Mouse (Mus musculus): ENCODE data around the gene Nsmf. TPM values are rescaled to one million over a fixed set of nuclear protein-coding genes. Genes with fewer than 3 reads are reported as not detected.
A peak's percentile ranks its signal among the peaks of the same experiment; 100 is the strongest.

Gene Nsmf
- total RNA-seq (2017): 7.6 to 28.3 TPM (median 20.0 TPM) in 3 replicates

DNA sequence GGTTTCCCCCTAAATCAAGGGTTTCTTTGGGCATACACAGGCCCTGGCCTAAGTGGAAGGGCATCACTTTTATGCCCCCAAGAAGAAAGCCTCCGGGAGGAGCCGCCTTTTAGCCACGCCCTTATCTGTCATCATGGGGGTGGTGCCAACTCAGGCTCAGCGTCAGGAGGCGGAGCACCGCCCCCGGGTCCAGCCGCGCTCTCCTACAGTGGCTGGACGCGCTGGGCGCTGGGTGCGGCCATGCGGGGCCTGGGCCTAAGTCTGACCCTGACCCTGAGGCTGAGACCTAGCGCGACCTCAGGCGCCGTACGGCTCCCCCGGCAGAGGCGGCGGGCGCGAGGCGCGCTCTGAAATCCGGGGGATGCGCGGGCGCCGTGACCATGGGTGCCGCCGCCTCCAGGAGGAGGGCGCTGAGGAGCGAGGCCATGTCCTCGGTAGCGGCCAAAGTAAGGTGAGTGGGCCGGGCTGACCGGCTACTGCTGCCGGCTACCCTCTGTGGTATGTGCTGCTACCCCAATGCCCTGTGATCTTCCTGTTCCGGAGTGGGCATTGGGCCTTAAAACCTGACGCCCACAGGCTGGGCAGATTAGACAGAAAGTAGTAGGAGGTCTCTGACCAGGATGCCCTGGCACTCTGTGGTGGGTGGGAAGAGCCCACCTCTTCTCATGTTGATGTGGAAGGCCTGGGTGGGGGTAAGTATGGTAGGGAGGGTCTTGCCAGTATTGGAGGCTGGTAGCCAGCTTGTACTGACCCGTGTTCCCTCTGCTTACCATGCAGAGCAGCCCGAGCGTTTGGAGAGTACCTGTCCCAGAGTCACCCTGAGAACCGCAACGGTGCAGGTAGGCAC lies at the start of gene Nsmf:
Gene Nsmf, plus strand, starts transcription at position 135 of the 847 bp plus-strand sequence.
- ATAC-seq (replicated peaks; ENCODE audit: insufficient number of reproducible peaks, low FRiP score, low TSS enrichment, poor library complexity, severe bottlenecking): peak; percentile 66

GRCm38 (mm10) chr2:25006767-25007166 lies 47.4 kb upstream of the Nsmf start:
- ATAC-seq (replicated peaks; ENCODE audit: insufficient number of reproducible peaks, low FRiP score, low TSS enrichment, poor library complexity, severe bottlenecking): no peak

GRCm38 (mm10) chr2:25008250-25008649 lies 45.9 kb upstream of the Nsmf start:
- ATAC-seq (replicated peaks; ENCODE audit: insufficient number of reproducible peaks, low FRiP score, low TSS enrichment, poor library complexity, severe bottlenecking): no peak

DNA sequence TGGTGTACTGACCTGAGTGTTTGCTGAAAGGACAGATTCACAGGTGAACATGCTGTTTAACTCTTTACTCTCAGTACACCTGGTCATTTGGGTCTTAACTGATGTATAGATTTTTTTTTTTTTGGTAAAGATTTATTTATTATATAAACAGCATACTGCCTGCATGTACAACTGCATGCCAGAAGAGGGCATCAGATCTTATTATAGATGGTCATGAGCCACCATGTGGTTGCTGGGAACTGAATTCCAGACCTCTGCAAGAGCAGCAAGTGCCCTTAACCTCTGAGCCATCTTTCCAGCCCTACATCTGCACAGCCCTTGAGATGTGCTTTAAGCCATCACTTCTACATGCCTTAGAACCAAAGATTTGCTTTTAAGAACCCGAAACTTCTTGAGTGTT lies 31.5 kb upstream of the Nsmf start:
- ATAC-seq (replicated peaks; ENCODE audit: insufficient number of reproducible peaks, low FRiP score, low TSS enrichment, poor library complexity, severe bottlenecking): no peak

GRCm38 (mm10) chr2:25025109-25025508 lies 29.0 kb upstream of the Nsmf start:
- no peak for ATAC-seq (replicated peaks; ENCODE audit: insufficient number of reproducible peaks, low FRiP score, low TSS enrichment, poor library complexity, severe bottlenecking)

DNA sequence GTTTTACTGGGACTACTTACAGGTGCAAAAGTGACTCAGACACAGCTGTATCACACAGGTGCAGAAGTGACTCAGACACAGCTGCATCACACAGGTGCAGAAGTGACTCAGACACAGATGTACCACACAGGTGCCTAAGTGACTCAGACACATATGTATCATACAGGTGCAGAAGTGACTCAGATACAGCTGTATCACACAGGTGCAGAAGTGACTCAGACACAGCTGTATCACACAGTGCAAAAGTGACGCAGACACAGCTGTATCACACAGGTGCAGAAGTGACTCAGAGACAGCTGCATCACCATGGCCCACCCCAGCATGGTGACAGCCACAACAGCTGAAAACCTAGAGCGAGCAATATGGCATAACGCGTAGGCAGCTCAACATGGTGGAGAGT lies 19.2 kb upstream of the Nsmf start:
- no peak for ATAC-seq (replicated peaks; ENCODE audit: insufficient number of reproducible peaks, low FRiP score, low TSS enrichment, poor library complexity, severe bottlenecking)

DNA sequence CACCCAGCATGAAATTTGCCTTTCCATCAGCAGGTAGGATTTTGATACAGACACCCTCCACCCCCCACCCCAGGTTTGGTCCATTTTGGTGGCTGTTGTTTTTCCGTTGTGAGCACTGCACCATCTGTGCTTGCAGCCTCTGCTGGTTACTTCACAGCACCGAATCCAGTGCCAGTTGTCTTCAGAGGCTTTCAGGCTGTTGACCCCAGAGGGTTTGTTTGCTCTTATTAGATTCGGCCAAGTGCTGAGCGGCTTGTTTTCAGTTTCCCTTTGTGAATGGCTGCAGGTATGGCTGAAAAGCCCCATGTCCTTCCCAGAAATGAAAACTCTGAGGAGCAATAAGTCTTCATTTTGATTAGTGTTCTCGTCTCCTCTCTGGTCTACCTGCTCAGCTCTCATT lies 14.1 kb upstream of the Nsmf start:
- no peak for ATAC-seq (replicated peaks; ENCODE audit: insufficient number of reproducible peaks, low FRiP score, low TSS enrichment, poor library complexity, severe bottlenecking)

- ATAC-seq (replicated peaks; ENCODE audit: insufficient number of reproducible peaks, low FRiP score, low TSS enrichment, poor library complexity, severe bottlenecking): no peak
These were observed 3.2 kb upstream of the Nsmf start for GRCm38 (mm10) chr2:25050921-25051320.

DNA sequence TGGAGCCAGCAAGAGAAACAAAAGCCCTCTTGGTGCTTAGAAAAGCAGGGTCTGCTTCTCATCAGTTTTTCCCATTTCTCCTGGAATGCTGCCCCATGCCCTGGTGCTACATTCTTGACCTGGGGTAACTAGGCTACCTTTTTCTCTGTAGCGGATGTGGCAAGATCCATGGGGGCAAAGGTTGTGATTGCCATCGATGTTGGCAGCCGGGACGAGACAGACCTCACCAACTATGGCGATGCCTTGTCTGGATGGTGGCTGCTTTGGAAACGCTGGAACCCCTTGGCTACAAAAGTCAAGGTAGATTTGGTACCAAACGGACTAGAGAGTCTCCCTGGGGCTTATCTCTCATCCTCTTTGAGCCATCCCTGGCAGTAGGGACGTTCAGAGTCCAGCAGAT lies 2.7 kb upstream of the Nsmf start:
- ATAC-seq (replicated peaks; ENCODE audit: insufficient number of reproducible peaks, low FRiP score, low TSS enrichment, poor library complexity, severe bottlenecking): no peak

- no peak for ATAC-seq (replicated peaks; ENCODE audit: insufficient number of reproducible peaks, low FRiP score, low TSS enrichment, poor library complexity, severe bottlenecking)
These were observed 1.1 kb upstream of the Nsmf start for GRCm38 (mm10) chr2:25053101-25053500.

- ATAC-seq (replicated peaks; ENCODE audit: insufficient number of reproducible peaks, low FRiP score, low TSS enrichment, poor library complexity, severe bottlenecking): no peak
These were observed 882 bp downstream of the Nsmf start for GRCm38 (mm10) chr2:25055068-25055405.

GRCm38 (mm10) chr2:25055409-25056155 lies 1.4 kb downstream of the Nsmf start:
- ATAC-seq (replicated peaks; ENCODE audit: insufficient number of reproducible peaks, low FRiP score, low TSS enrichment, poor library complexity, severe bottlenecking): no peak

DNA sequence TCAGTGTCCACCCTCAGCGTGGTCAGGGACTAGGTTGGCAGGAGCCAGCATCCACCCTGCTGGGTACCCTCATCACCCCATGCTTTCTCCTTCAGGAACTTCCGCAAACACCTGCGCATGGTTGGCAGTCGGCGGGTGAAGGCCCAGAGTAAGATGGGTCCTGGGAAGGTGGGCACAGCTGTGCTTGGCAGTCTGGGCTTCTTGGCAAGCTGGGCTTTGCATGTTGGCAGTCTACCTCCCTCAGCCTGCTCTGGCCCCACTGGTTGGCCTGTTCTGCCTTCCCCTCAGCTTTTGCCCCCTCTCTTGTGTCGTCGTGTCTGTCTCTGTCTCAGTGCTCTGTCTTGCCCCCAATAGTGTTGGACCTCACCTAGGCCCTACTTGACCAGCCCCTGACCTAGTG lies 4.8 kb downstream of the Nsmf start:
- ATAC-seq (replicated peaks; ENCODE audit: insufficient number of reproducible peaks, low FRiP score, low TSS enrichment, poor library complexity, severe bottlenecking): no peak

- ATAC-seq (replicated peaks; ENCODE audit: insufficient number of reproducible peaks, low FRiP score, low TSS enrichment, poor library complexity, severe bottlenecking): no peak
These were observed 9.4 kb downstream of the Nsmf start for GRCm38 (mm10) chr2:25063523-25063922.

- no peak for ATAC-seq (replicated peaks; ENCODE audit: insufficient number of reproducible peaks, low FRiP score, low TSS enrichment, poor library complexity, severe bottlenecking)
These were observed 10.1 kb downstream of the Nsmf start for GRCm38 (mm10) chr2:25064285-25064684.

GRCm38 (mm10) chr2:25065537-25065936 lies 11.4 kb downstream of the Nsmf start:
- ATAC-seq (replicated peaks; ENCODE audit: insufficient number of reproducible peaks, low FRiP score, low TSS enrichment, poor library complexity, severe bottlenecking): no peak

DNA sequence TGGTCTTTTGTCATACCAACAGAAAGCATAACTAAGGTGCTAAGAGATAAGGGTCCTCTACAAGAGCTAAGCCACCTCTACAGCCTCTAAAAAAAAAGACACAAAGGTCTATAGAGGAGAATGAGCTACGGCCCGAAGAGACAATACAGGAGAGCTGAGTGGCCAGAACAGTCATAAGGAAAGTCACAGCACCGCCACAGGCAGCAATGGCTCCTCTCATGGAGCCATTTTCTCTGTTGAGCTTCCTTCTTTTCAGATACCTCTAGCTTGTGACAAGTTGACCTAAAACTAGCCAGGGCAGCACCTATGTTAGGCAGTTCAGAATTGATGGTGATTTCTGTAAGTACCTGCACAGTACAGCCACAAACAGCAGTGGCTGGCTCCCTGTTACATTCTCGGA lies 12.4 kb downstream of the Nsmf start:
- no peak for ATAC-seq (replicated peaks; ENCODE audit: insufficient number of reproducible peaks, low FRiP score, low TSS enrichment, poor library complexity, severe bottlenecking)

DNA sequence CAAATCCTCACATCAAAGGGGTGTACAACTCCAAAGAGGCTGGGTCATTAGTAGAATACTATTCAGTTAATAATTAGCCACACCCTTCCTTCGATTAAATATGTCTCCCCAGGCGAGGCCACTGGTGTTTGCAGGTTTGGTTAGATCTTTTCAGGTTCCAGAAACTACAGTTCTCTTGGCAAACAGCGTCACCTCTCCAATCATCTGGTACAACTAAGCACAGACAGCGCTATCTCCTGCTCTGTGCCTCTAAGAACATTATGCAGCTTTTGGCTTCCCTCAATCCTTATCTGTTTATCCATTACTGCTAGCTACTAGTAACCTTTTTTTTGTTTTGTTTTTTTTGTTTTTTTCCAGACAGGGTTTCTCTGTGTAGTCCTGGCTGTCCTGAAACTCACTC lies 15.4 kb downstream of the Nsmf start:
- ATAC-seq (replicated peaks; ENCODE audit: insufficient number of reproducible peaks, low FRiP score, low TSS enrichment, poor library complexity, severe bottlenecking): no peak

DNA sequence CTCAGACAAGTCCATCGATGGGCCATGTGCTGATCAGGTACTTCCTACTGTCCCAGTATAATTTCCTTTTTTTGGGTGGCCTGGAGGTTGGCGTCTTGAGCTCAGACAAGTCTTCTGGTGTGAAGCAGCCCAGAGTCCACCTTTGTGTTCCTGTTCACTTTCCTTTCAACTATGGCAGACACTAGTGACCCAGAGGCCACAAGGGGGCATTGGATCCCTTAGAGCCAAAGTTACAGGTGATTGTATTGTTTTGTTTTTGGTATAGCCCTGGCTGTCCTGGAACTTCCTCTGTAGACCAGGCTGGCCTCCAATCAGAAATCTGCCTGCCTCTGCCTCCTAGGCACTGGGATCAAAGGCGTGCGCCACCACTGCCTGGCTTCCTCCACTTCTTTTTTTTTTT lies 18.2 kb downstream of the Nsmf start:
- ATAC-seq (replicated peaks; ENCODE audit: insufficient number of reproducible peaks, low FRiP score, low TSS enrichment, poor library complexity, severe bottlenecking): no peak

- ATAC-seq (replicated peaks; ENCODE audit: insufficient number of reproducible peaks, low FRiP score, low TSS enrichment, poor library complexity, severe bottlenecking): no peak
These were observed 21.4 kb downstream of the Nsmf start for GRCm38 (mm10) chr2:25075506-25075905.
